8 mouse cellular contexts compared by ENCODE assay signal in the genomic region with DNA sequence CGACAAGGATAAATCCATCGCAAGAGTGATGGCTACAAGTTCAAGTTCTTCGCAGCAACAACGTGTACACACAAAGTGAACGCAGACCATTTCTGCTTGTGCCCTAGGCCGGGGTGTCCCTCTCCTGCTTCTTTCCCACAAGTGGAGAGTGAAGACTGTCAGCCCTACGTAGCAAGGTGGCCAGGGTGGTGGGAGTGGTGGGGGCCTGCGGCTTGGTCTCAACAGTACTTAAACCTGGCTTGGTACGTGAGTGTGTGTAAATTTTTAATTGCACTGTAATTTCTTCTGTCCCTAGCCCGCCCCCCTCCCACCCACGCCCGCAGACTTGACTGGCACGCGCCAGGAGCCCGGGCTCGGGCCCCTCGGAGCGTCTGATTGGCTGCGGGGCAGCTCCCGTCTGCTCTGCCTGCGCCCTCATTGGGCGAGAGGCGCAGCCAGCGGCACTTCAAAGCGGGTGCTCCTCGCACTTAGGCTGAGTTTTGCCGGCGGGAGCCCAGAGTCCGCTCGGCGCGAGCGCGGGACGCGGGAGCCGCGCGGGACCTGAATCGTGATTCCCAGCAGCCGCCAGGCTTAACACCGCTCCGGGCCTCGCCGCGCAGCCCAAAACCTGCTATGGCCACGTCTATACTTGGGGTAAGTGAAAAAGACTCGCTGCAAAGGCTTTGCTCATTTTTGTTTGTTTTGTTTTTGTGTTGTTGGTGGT. TPM values are rescaled to one million over a fixed set of nuclear protein-coding genes. Genes with fewer than 3 reads are reported as not detected.
DNase-seq lines count a peak whose midpoint lies in the region; ATAC-seq and TF ChIP-seq lines count a peak whose summit lies in the region.

A gene (plus strand): TSS at position 467 of the 703 bp plus-strand sequence.

- TF ChIP-seq CTCF in hindbrain, postnatal 0 days (IDR thresholded peaks at IDR 0.05; ENCODE audit: low read depth), result no peak
- TF ChIP-seq CTCF in liver, postnatal 0 days (IDR thresholded peaks at IDR 0.05; ENCODE audit: low read depth), result no peak

- peaks cover 47% of the 10 kb centered on the region for H3K27me3 ChIP-seq in forebrain, embryonic 14.5 days (replicated peaks; ENCODE audit: control insufficient read depth, insufficient read depth, low read length)
- H3K27me3 ChIP-seq in hindbrain, postnatal 0 days (ENCODE audit: insufficient read depth, low read length), result peaks cover 56% of the 10 kb centered on the region
- peaks cover 94% of the 10 kb centered on the region for H3K27me3 ChIP-seq in liver, postnatal 0 days (ENCODE audit: insufficient read depth, low read length)

- peak; percentile 34 to 41 for DNase-seq in layer of hippocampus, postnatal 36 days
- DNase-seq in layer of hippocampus, postnatal 25 days (ENCODE audit: extremely low spot score in 1 of 2, low spot score in 1 of 2), result no peak
- peak; percentile 93 for DNase-seq in ZHBTc4 (ENCODE audit: low read depth, low spot score)
- DNase-seq in forebrain, embryonic 14.5 days (ENCODE audit: low spot score), result peak; percentile 95
- peak; percentile 72 for DNase-seq in hindbrain, postnatal 0 days (ENCODE audit: low spot score)
- peak; percentile 51 for DNase-seq in liver, postnatal 0 days
- peak; percentile 31 to 70 for DNase-seq in spleen, postnatal 4 days (ENCODE audit: low spot score in 2 of 2)
- DNase-seq in urinary bladder, postnatal 25 days (ENCODE audit: low spot score), result no peak

- H3K9ac ChIP-seq in forebrain, embryonic 14.5 days (ENCODE audit: low read length), result peak within 1 kb of the TSS; percentile 77
- no peak within 1 kb of the TSS for H3K9ac ChIP-seq in hindbrain, postnatal 0 days (replicated peaks; ENCODE audit: low read length)
- no peak within 1 kb of the TSS for H3K9ac ChIP-seq in liver, postnatal 0 days (replicated peaks)

- WGBS in forebrain, embryonic 14.5 days, result under 1% methylated on average over 48 of the region's 48 CpGs
- WGBS in hindbrain, postnatal 0 days, result under 1% methylated on average over 48 of the region's 48 CpGs
- WGBS in liver, postnatal 0 days (ENCODE audit: insufficient replicate concordance), result 2% methylated on average over 48 of the region's 48 CpGs

- H3K27ac ChIP-seq in forebrain, embryonic 14.5 days (ENCODE audit: low read depth, low read length), result peak within 1 kb of the TSS; percentile 87
- no peak within 1 kb of the TSS for H3K27ac ChIP-seq in hindbrain, postnatal 0 days
- H3K27ac ChIP-seq in liver, postnatal 0 days (ENCODE audit: low read depth), result no peak within 1 kb of the TSS

- H3K4me3 ChIP-seq in forebrain, embryonic 14.5 days (ENCODE audit: low read depth, low read length), result peak within 1 kb of the TSS; percentile 51
- peak within 1 kb of the TSS; percentile 36 for H3K4me3 ChIP-seq in hindbrain, postnatal 0 days (ENCODE audit: low read length)
- H3K4me3 ChIP-seq in liver, postnatal 0 days (ENCODE audit: low read depth, low read length), result peak within 1 kb of the TSS; percentile 43

- no peaks in the 10 kb centered on the region for H3K9me3 ChIP-seq in forebrain, embryonic 14.5 days (replicated peaks; ENCODE audit: control insufficient read depth, low read length)
- H3K9me3 ChIP-seq in hindbrain, postnatal 0 days (ENCODE audit: low read length), result no peaks in the 10 kb centered on the region
- H3K9me3 ChIP-seq in liver, postnatal 0 days (ENCODE audit: low read length), result no peaks in the 10 kb centered on the region

- H3K36me3 ChIP-seq in forebrain, embryonic 14.5 days (ENCODE audit: control insufficient read depth, insufficient read depth, low read length), result peaks cover 13% of the 10 kb centered on the region; the same call in 1 of the 2 replicates
- H3K36me3 ChIP-seq in hindbrain, postnatal 0 days (ENCODE audit: insufficient read depth, low read length), result no peaks in the 10 kb centered on the region
- no peaks in the 10 kb centered on the region for H3K36me3 ChIP-seq in liver, postnatal 0 days (replicated peaks; ENCODE audit: insufficient read depth, low read length)

- H3K4me2 ChIP-seq in forebrain, embryonic 14.5 days (ENCODE audit: low read length), result peak within 1 kb of the TSS; percentile 56
- peak within 1 kb of the TSS; percentile 48 for H3K4me2 ChIP-seq in hindbrain, postnatal 0 days (ENCODE audit: low read depth, low read length)
- H3K4me2 ChIP-seq in liver, postnatal 0 days (ENCODE audit: low read depth, low read length), result peak within 1 kb of the TSS; percentile 68

- no peak for TF ChIP-seq EP300 in liver, postnatal 0 days (IDR thresholded peaks at IDR 0.05; ENCODE audit: low read depth)

- ATAC-seq in forebrain, embryonic 14.5 days, result peak; percentile 91
- ATAC-seq in hindbrain, postnatal 0 days, result peak; percentile 74
- peak; percentile 51; the same call in 1 of the 2 replicates for ATAC-seq in liver, postnatal 0 days

- peaks cover 8% of the 10 kb centered on the region for H3K4me1 ChIP-seq in forebrain, embryonic 14.5 days (ENCODE audit: control insufficient read depth, insufficient read depth, low read length)
- 0 out of 2 replicates have a peak, but pooled peaks cover 4% of the 10 kb centered on the region for H3K4me1 ChIP-seq in hindbrain, postnatal 0 days (ENCODE audit: insufficient read depth, low read length)
- H3K4me1 ChIP-seq in liver, postnatal 0 days (ENCODE audit: insufficient read depth), result peaks cover 29% of the 10 kb centered on the region

RNA-seq across cellular contexts. Expression of the gene that starts here (rescaled TPM):
- total RNA-seq in layer of hippocampus, postnatal 36 days (2021), result 1 to 10 TPM; 3.6 to 4.1 TPM
- 1 to 10 TPM; 2.9 to 3.6 TPM for total RNA-seq in layer of hippocampus, postnatal 25 days (2021)
- polyA plus RNA-seq in forebrain, embryonic 14.5 days (2014; fragmentation: Nextera tagmentation; extraction: Ambion mirVana), result 10.9 and 12.2 TPM in 2 replicates
- total RNA-seq in hindbrain, postnatal 0 days (2014; rRNA removed), result 1.7 and 3.8 TPM in 2 replicates
- polyA plus RNA-seq in hindbrain, postnatal 0 days (2015; fragmentation: Nextera tagmentation; extraction: Ambion mirVana), result 0.49 and 0.63 TPM in 2 replicates
- not detected in 2 replicates for polyA plus RNA-seq in liver, postnatal 0 days (2015; fragmentation: Nextera tagmentation; extraction: Ambion mirVana)

Comparison
In these comparisons a context has a peak if more than half of its experiments do, and no peak if none do; other contexts are left out.
1. DNase-seq: peak in layer of hippocampus, postnatal 36 days (2 of 2), ZHBTc4 (single experiment), forebrain, embryonic 14.5 days (single experiment), hindbrain, postnatal 0 days (single experiment) and spleen, postnatal 4 days (2 of 2); none in layer of hippocampus, postnatal 25 days (0 of 2) and urinary bladder, postnatal 25 days (single experiment).
2. Peak in DNase-seq, ATAC-seq, H3K4me3 ChIP-seq and H3K4me2 ChIP-seq in liver, postnatal 0 days; RNA of the gene not detected or under 1 TPM.
3. Peak in every context shown above with its lines, with median percentiles within 50 percentile points of each other: ATAC-seq, H3K4me2 ChIP-seq and H3K4me3 ChIP-seq.